Mouse (Mus musculus): Measurements from ENCODE around the gene Enpp5. TPM values are rescaled to one million over a fixed set of nuclear protein-coding genes. Genes with fewer than 3 reads are reported as not detected.

Gene Enpp5
- polyA plus RNA-seq, 1 experiment = 13.8 TPM

- H3K4me3 ChIP-seq (ENCODE audit: control insufficient read depth, low read depth, low read length) = no peak overlapping the region
Measured at GRCm38 (mm10) chr17:44136018-44136417, 57.4 kb downstream of the Enpp5 start.

More at GRCm38 (mm10) chr17:44136018-44136417, 57.4 kb downstream of the Enpp5 start:
- H3K4me1 ChIP-seq (ENCODE audit: control insufficient read depth, insufficient read depth, low read length) = peaks cover 2% of the 10 kb centered on the region; the same call in 1 of the 2 replicates
- H3K36me3 ChIP-seq (ENCODE audit: control insufficient read depth, insufficient read depth, low read length) = no peaks in the 10 kb centered on the region
- H3K27ac ChIP-seq (ENCODE audit: control insufficient read depth, insufficient read depth, low read depth, low read length) = no peak overlapping the region
- H3K27me3 ChIP-seq (ENCODE audit: control insufficient read depth, insufficient read depth, low read length) = no peaks in the 10 kb centered on the region
- TF ChIP-seq CTCF (IDR thresholded peaks at IDR 0.05; ENCODE audit: control insufficient read depth, insufficient read depth, insufficient replicate concordance, low read depth, low read length) (no peak), POLR2A (IDR thresholded peaks at IDR 0.05; ENCODE audit: control insufficient read depth, low read depth, low read length) (no peak)

Other genes with a start within 250 kb of the Enpp5 start
- gene Enpp4, start 27.0 kb downstream of the Enpp5 start, polyA plus RNA-seq (2012; rRNA removed) = 6.9 and 8.5 TPM in 2 replicates
- 0.20 and 0.28 TPM in 2 replicates for gene Clic5, start 109.8 kb downstream of the Enpp5 start, polyA plus RNA-seq (2012; rRNA removed)

Measured in testis, adult 2 months (tissue).